Mouse (Mus musculus): ENCODE results near the gene Fam171a1.
"Not testable (repeated sequence)": the region's sequence is repeated elsewhere in the genome, so short reads cannot be mapped to it uniquely, and the experiment has no call there.

Fam171a1 gene

DNA sequence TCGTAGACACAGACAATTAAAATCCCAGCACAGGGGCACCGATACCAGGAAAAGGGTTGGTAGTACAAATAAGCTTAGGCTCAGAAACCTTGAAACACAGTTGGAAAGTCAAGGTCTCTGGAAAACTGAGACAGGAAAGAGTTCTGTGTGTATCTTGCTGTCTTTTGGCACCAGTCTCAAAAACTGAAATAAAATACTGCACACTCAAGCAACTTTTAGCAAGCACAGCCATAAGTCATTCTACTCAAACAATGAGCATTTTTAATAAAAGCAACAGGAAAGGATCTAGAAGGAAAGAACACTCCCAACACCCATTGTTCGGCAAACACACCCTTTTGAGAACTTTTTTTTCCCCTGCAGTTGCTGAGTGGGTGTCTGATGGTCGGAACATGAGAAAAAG is at the start of gene Fam171a1:
TSS of gene Fam171a1 (plus strand) at position 359 of the 400 bp plus-strand sequence.
- no peak for DNase-seq (ENCODE audit: extremely low read depth, insufficient read length, low spot score)

DNA sequence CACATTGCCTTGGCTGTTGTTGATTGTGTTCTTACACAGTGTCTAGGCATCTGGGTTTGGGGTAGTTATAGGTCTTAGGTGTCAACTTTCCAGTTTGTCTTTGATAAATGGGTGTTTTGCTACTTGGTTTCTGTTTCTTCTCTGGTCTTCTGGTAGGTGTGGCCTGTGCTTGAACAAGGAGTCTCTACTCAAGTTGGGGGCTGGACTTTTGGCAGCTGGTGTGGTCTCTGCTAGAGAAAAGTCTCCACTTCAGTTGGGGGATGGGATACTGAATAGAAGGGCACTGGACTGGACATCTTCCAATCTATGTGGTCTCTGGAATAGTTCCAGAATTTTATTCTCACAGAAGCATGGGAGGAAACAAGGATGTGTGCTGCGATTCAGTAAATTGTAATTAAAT is 44.9 kb upstream of the Fam171a1 start:
- no peak for DNase-seq (ENCODE audit: extremely low read depth, insufficient read length, low spot score)

DNA sequence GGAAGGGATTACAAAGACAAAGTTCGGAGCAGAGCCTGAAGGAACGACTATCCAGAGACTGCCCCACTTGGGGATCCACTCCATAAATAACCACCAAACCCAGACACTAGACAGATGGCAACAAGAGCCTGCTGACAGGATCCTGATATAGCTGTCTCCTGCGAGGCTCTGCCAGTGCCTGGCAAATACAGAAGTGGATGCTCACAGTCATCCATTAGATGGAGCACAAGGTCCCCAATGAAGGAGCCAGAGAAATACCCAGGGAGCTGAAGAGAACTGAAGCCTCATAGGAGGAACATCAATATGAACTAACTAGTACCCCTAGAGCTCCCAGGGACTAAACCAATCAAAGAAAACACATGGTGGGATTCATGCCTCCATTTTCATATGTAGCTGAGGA is 25.7 kb upstream of the Fam171a1 start:
- not testable (repeated sequence) for DNase-seq (ENCODE audit: extremely low read depth, insufficient read length, low spot score)

DNA sequence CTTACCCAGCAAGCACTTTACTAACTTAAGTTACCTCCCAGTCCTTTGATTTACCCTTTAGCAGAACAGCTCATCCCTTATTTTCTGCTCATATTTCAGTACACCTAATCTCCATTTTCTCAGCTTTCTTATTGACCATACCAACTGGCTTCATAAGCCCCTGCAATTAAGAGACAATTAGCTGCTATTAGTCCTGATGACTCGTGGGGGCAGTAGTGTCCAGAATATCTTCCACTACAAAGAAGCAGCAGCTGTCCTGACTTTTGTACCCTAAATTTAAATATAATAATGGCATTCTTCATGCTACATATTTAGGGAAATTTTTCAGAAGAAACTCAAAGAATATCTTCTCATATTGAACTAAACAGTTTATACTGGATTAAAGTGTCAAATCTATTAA is 24.8 kb upstream of the Fam171a1 start:
- no peak for DNase-seq (ENCODE audit: extremely low read depth, insufficient read length, low spot score)

- no peak for DNase-seq (ENCODE audit: extremely low read depth, insufficient read length, low spot score)
Observed at GRCm38 (mm10) chr2:3096101-3096500, 17.9 kb upstream of the Fam171a1 start.

DNA sequence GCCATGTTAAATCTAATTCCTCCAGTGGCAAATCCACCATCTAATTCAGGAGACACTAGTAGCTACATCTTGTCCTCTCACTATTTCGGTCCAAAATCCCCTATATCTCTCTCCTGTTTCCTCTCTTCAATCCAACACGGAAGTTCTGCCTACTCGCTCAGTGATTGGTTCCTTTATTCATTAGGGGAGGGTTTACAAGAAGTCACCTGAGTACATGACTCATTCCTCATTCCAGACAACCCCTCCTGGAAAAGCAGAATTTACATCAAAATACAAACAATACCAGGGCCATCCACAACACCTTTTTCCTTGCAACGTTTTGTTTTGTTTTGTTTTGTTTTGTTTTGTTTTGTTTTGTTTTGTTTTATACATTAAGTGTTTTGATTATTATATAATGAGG is 14.1 kb upstream of the Fam171a1 start:
- no peak for DNase-seq (ENCODE audit: extremely low read depth, insufficient read length, low spot score)

DNA sequence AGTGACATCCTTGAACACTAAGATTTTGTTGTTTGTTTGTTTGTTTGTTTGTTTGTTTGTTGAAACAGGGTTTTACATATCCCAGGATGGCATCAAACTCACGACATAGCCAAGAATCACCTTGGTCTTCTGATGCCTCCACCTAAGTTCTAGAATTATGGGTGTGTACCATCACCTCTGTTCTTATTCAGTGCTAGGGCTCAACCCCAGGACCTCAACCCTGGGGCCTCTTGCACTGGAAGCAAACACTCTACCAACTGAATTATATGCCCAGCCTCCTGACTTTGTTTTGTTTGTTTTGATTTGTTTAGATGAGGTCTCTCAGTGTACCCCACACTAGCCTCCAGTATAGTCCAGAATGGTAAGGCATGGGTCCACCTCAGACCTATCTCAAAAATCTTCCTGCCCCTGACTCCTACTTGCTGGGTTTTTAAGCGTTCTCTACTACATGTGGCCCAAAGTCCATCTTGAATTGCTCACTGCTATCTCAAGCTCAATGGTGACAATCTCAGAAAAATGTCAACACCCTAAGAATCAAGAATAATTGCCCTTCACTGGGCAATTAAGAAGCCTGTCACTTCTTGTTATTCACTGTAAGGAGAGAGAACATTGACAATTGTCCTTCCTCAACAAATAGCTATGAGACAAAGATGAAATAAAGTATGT is 12.6 kb upstream of the Fam171a1 start:
- DNase-seq (ENCODE audit: extremely low read depth, insufficient read length, low spot score) = no peak

DNA sequence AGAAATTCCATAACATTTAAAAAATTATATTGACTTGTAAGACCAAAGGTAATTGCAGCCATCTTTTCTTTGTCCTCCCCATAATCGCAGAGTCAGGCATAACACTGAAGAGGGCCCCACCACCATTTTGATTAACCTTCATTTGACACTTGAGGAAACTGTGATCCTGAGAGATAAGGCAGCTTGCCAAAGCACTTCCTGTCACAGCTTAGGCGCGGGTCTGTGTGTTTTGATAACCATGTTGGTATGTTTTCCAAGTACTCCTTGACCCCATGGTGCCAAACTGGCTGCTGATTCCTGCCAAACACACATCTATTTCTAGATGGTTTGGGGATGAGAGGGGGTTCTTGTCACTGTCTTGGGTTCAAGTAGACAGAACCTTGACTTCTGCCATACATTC is 11.7 kb upstream of the Fam171a1 start:
- DNase-seq (ENCODE audit: extremely low read depth, insufficient read length, low spot score) = no peak

DNA sequence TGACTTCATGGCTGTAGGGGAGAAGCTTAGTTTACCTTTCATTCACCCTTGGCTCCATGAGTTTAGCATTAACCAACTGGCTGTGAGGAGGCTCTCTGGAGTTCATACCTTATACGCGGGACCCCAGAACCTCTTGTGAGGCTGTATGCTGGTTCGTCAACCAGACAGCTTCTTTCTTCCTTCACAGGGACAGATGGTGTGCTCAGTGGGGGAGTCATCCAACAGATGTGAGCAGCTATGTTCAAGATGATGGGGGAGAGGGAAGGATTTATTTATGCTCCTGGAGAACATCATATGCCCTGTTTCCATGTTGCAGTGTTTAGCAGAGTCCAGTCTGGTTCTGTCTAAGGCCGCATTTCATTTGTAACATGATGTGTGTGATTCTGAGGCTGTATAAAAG is 6.6 kb upstream of the Fam171a1 start:
- no peak for DNase-seq (ENCODE audit: extremely low read depth, insufficient read length, low spot score)

- DNase-seq (ENCODE audit: extremely low read depth, insufficient read length, low spot score) = no peak
Observed at GRCm38 (mm10) chr2:3108431-3108830, 5.6 kb upstream of the Fam171a1 start.

DNA sequence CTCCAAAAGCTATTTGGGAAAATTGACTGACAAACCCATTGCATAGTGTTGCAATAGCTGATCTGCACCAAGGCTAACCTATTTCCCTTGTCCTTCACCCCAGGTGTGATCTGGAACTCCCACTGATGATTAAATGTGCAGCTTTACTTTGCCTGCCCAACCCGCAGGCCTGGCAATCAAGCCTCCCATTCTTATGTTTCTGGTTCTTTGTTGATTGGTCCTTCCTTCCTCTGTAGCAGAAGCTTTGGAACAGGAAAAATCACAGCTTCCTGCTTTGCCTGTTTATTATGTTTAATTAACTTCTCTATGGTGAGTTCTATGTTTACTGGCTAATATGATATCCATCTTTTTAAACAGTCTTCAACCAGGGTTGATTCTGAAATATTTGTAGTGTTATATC is 5.2 kb upstream of the Fam171a1 start:
- no peak for DNase-seq (ENCODE audit: extremely low read depth, insufficient read length, low spot score)

DNA sequence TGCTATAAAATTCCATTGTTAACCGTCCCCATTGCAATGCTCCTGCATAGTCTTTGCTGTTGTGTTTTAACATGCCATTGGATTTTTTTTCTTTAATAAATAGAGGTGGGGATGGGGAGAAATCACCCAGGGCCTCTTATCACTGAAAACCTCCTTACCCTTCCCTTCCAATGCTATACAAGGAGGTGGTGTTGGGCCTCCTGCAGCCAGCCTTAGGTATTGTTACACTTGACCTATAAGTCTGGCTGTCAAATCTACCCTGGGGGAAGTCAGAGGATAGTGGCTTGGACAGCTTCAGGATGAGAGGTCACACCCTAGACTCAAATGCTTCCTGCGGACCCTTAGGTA is 3.8 kb downstream of the Fam171a1 start:
- no peak for DNase-seq (ENCODE audit: extremely low read depth, insufficient read length, low spot score)

DNA sequence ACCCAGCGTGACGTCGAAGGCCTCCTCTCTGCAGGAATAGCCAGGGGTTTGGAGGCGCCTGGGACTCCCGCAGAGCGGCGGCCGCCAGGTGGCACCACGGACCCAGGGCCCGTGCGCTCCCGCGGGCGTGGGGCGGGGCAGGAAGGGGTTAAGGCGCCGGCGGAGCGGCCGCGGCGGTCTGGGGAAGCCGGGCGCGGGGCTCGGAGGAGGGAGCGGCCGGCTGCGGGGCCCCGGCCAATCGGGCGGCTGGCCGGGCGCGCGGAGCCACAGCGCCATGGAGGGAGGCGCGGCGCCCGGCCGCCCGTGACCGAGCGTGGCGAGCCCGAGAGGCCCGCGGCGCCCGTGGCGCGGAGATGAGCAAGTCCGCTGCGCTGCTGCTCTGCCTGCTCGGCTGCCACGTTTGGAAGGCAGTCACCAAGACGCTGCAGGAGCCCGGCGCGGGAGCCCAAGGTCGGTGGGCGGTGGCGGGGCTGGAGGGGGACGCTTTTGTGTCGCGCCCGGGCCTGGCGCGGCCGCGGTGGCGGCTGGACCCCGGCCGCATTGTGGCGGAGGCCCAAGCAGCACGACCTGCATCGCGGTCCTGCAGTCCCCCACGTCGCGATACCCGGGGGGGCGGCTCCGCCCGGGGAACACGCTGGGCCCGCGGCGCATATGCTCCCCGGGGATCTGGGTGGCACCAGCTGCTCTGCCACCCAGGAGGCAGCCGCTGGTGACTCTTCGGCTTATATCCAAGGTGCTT is 4.3 kb downstream of the Fam171a1 start:
- DNase-seq (ENCODE audit: extremely low read depth, insufficient read length, low spot score) = peak; percentile 85

DNA sequence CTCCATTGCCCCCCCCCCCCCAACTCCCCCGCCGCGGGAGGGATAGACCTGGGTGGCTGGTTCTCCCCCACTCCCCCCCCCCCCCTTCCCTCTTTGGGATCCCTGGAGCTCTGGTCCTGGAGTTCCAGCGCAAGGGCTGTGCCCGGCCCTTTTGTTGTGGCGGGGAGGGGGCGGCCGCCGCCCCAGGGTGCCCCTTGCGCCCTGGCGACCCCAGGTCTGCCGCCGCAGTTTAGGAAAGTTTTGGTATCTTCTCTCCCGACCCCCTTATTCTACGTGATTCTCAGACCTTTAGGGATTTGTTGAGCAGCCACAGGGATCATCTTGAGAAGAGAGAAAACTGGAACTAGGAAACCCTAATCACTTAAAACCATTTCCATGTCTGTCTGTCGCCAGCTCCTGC is 4.9 kb downstream of the Fam171a1 start:
- peak; percentile 60 for DNase-seq (ENCODE audit: extremely low read depth, insufficient read length, low spot score)

- DNase-seq (ENCODE audit: extremely low read depth, insufficient read length, low spot score) = no peak
Observed at GRCm38 (mm10) chr2:3119371-3119935, 5.4 kb downstream of the Fam171a1 start.

GRCm38 (mm10) chr2:3122571-3122970 is 8.5 kb downstream of the Fam171a1 start:
- no peak for DNase-seq (ENCODE audit: extremely low read depth, insufficient read length, low spot score)

GRCm38 (mm10) chr2:3127256-3127883 is 13.3 kb downstream of the Fam171a1 start:
- peak; percentile 15 for DNase-seq (ENCODE audit: extremely low read depth, insufficient read length, low spot score)

GRCm38 (mm10) chr2:3128344-3128871 is 14.4 kb downstream of the Fam171a1 start:
- DNase-seq (ENCODE audit: extremely low read depth, insufficient read length, low spot score) = no peak

GRCm38 (mm10) chr2:3128910-3129309 is 14.9 kb downstream of the Fam171a1 start:
- peak; percentile 6 for DNase-seq (ENCODE audit: extremely low read depth, insufficient read length, low spot score)

GRCm38 (mm10) chr2:3132473-3132872 is 18.4 kb downstream of the Fam171a1 start:
- DNase-seq (ENCODE audit: extremely low read depth, insufficient read length, low spot score) = no peak

- no peak for DNase-seq (ENCODE audit: extremely low read depth, insufficient read length, low spot score)
Observed at GRCm38 (mm10) chr2:3134580-3135296, 20.7 kb downstream of the Fam171a1 start.

Measured in 3134 (cell line).